Mouse (Mus musculus): Measurements from ENCODE around the gene Zpbp2.
"Not testable (repeated sequence)": the region's sequence is repeated elsewhere in the genome, so short reads cannot be mapped to it uniquely, and the experiment has no call there.

Zpbp2 gene

DNA sequence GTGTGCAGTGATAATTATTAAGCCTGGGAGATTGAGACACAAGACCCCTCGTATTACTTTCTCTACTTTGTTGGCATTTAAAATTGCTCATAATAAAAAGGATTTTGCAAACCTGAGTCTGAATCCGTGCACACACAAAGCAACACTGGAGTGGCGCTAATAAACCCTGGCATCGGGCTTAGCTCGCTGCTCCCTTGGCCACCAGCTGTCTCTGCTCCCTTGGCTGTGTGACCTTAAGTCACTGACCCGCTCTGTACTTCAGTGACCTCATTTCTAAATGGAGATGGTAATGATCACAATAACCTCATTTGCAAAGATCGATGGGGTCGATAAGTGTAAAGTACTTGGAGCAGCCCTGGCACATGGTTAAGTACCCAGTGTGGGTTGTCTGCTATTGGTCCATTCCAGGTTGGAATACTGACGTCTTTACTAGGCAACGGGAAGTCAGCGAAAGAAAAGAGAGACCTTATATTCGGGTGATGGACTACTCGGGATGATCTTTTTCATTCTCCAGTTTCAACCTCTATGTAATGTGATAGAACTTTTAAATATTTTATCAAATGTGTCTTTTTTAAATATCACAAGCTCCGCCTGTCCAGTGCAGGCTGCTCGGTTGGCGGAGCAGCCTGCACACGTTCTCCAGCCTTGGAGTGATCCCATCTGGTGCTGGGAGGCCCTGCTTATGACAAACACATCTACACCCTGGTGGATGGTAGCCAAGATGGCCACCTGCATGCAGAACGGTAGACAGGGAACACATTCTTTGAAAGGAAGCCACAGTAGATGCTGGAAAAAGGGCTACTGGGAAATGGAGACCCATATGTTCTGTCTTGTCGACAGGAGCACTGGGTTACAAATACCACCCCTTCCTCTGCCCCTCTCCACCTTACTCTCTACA, 39.9 kb downstream of the Zpbp2 start:
- no peak for DNase-seq (ENCODE audit: low spot score)

DNA sequence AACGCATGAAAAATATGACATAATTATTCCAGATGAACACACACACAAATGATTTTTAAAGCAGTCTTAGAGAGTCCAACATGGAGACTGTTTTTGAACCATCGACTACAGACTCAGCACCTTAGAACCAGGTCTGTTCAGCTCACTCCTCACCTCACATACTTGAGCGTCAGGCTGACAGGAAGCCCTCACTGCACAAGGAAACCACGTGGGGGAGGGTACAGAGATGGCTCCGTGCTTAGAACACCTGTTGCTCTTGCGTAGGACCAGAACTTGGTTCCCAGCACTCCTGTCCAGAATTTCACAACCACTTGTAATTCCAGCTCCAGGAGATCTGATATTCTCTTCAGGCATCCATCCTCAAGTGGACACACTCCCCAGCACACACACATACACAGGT, 44.1 kb downstream of the Zpbp2 start:
- no peak for DNase-seq (ENCODE audit: low spot score)

DNA sequence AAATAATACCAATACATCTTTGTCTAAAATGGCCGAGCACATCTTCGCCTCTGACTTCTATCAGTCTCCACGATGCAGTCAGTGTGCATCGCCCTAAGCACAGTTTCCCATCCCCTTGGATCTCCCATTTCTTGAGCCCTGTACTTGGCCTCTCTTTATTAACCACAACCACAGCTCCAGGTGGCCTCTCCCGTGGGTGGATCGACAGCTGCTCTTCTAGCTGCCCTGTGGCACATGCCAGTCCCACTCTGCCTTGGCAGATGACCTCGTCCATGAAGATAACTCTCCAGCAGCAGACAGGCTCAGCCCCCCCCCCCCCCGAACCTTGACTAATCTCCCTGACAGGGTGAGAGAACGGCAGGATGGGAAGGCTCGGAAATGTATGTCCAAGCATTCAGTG, 44.6 kb downstream of the Zpbp2 start:
- DNase-seq (ENCODE audit: low spot score): no peak

DNA sequence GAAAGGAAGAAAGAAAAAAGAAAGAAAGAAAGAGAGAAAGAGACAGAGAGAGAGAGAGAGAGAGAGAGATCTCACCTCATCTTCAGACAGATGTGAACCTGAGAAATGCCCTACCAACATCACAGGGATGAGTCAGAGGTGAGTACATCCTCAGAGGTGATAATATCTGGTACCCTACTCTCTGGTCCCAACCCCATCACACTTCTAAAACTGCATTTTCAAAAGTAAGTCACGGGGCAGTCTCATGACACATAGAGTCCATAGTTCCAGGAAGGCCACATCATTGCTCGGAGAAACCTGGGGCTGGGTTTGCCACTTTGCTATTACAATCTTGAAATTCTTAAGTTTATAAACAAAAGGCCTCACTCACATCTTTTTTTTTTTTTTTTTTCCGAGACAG, 45.1 kb downstream of the Zpbp2 start:
- DNase-seq (ENCODE audit: low spot score): no peak

- no peak for DNase-seq (ENCODE audit: low spot score)
These were observed 46.5 kb downstream of the Zpbp2 start for GRCm38 (mm10) chr11:98597363-98597762.

GRCm38 (mm10) chr11:98597991-98598390, 47.1 kb downstream of the Zpbp2 start, which contains the start of gene Lrrc3c:
Gene Lrrc3c, plus strand, starts transcription at chr11:98598291.
- no peak for DNase-seq (ENCODE audit: low spot score)

DNA sequence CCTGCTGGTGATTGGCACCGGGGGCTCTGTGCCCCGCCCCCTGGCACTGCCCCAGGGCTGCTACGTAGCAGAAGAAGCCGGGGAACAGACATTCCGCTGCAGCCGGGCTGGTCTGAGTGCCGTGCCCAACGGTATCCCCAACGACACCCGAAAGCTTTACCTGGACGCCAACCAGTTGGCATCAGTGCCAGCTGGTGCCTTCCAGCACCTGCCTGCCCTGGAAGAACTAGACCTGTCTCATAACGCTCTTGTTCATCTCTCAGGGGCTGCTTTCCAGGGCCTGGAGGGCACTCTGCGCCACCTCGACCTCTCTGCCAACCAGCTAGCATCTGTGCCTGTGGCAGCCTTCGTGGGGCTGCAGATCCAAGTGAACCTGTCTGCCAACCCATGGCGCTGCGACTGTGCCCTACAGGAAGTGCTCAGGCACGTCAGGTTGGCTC, 48.0 kb downstream of the Zpbp2 start:
- no peak for DNase-seq (ENCODE audit: low spot score)

- DNase-seq (ENCODE audit: low spot score): no peak
These were observed 48.4 kb downstream of the Zpbp2 start for GRCm38 (mm10) chr11:98599291-98599690.

DNA sequence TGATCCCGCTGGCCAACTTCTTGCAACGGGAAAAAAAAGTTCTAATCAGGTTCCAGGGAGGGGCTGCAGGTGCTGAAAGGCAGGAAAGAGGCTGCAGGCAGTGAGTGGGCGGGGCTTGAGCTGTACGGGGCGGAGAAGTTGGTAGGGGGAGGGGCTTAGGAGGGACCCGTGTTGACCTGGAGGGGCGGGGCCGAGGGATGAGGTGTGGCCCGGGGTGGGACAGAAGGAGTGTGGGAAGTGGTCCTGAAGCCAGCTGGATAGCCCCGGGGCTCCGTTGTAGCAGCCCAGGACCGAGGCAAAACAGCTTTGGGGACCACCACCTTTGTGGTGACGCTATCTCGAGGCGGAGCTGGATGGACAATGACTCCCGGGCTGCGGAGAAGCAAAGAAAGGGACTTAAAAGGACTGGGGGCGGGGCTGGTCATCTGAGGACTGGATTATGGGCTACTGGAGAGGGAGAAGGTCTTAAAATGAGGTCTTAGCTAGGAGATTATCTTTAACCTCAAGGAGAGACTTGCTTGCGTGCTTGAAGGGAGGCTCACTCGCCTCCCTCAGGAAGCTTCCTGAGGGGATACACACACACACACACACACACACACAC, 51.3 kb downstream of the Zpbp2 start:
- DNase-seq (ENCODE audit: low spot score): no peak

GRCm38 (mm10) chr11:98603953-98604352, 53.1 kb downstream of the Zpbp2 start:
- DNase-seq (ENCODE audit: low spot score): no peak

DNA sequence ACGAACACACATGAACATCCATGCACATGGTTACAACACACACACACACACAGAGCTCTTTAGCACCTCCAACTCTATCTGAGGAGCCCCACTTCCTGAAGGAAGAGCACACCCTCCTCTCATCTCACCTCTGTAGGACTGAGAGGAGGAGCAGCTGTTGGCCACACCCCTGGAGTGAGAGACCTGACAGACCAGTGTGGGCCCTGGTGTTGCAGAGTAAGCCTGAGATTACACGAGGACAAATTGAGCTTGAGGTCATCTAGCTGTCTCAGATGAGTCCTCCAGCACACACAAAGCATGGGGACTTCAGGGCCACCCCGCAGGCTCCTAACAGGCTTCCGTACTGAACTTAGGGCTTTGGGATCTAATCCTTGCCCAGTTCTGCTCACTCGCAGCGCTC, 54.0 kb downstream of the Zpbp2 start:
- DNase-seq (ENCODE audit: low spot score): not testable (repeated sequence)

- DNase-seq (ENCODE audit: low spot score): peak; percentile 50
These were observed 55.9 kb downstream of the Zpbp2 start for GRCm38 (mm10) chr11:98606763-98607162.

Measured in layer of hippocampus, adult 11-12 months (tissue).